Mouse (Mus musculus) erythroblast, embryonic 14.5 days (primary cell): ENCODE results near the gene Ngfr.

Source experiments
- GATA1 ChIP-seq: IDR thresholded peaks from 2 replicates; pipeline ENCODE4 v1.6.1; 2012; ENCODE audit warnings: low read length, inconsistent platforms, mixed read lengths
- TAL1 ChIP-seq: IDR thresholded peaks from 3 replicates; pipeline ENCODE4 v1.6.1; 2012; ENCODE audit warnings: low read length, inconsistent platforms, mixed read lengths

DNA sequence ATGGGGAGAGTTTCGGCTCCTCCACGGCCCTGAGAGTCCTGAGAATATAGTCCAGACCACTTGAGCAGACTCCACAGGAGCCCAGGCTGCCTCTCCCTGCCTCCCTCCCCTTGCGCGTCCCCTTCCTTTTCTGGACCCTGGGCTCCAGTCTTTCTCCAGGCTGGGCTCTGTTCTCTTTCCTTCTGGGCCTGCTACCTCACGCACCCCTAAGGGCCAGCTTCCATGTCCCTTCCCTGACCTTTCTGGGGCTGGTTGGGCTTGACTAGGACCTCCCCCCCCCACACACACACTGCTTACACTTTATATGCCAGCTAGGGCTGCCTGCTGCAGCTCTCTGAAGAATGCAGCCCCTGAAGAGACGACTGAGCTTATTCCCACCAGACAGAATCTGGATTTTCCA is 20.2 kb downstream of the Ngfr start:
- TF ChIP-seq GATA1 (no peak), TAL1 (no peak)
